Mouse (Mus musculus): Measurements from ENCODE around the gene Ica1.

GRCm38 (mm10) chr6:8686678-8687580 is 91.4 kb downstream of the Ica1 start:
- TF ChIP-seq POLR2A (IDR thresholded peaks at IDR 0.05; ENCODE audit: borderline replicate concordance, insufficient read depth, low read length) (no peak), CTCF (IDR thresholded peaks at IDR 0.05; ENCODE audit: borderline replicate concordance, insufficient read depth, low read depth, low read length) (no peak)

Data from cerebellum, adult 2 months (tissue).